In genomic region chr8:44525915-44526314, GRCm38 (mm10) we compare ENCODE assay signal across 11 mouse cellular contexts.
DNase-seq lines count a peak whose midpoint lies in the region; ATAC-seq lines count a peak whose summit lies in the region.
"Had no signal": no experiment of that assay in that cellular context is flagged by ENCODE, and none has a peak within 500 bp of the region (broad histone marks: within the 10 kb centered on the region; RNA-seq: fewer than 3 reads in every experiment).

No protein-coding gene starts in this region.

- H3K4me1 ChIP-seq in intestine, embryonic 16.5 days (ENCODE audit: control insufficient read depth, insufficient read depth, low read length), result no peaks in the 10 kb centered on the region

- H3K9ac ChIP-seq in intestine, embryonic 16.5 days (ENCODE audit: low read depth, low read length), result no peak overlapping the region
- H3K9ac ChIP-seq: embryonic facial prominence, embryonic 12.5 days had no signal

- no peaks in the 10 kb centered on the region for H3K36me3 ChIP-seq in intestine, embryonic 16.5 days (ENCODE audit: control insufficient read depth, insufficient read depth, low read length)
- H3K36me3 ChIP-seq: embryonic facial prominence, embryonic 12.5 days had no signal

- peak; percentile 24 to 65 for DNase-seq in adrenal gland, adult (ENCODE audit: inconsistent age in 2 of 2, low spot score in 1 of 2)
- DNase-seq in adrenal gland, postnatal 4 days (ENCODE audit: low spot score in 2 of 2), result no peak
- DNase-seq in testis, postnatal 10 days (ENCODE audit: low spot score), result peak; percentile 33
- DNase-seq in testis, postnatal 14 days (ENCODE audit: low spot score), result no peak
- DNase-seq in kidney, postnatal 14 days, result peak; percentile 39
- DNase-seq in gastrocnemius, postnatal 25 days, result no peak
- DNase-seq: gastrocnemius, postnatal 36 days; layer of hippocampus, adult 9-11 months had no signal

- H3K4me2 ChIP-seq in intestine, embryonic 16.5 days (ENCODE audit: low read depth, low read length), result no peak overlapping the region
- H3K4me2 ChIP-seq: embryonic facial prominence, embryonic 12.5 days had no signal

- no peak overlapping the region for H3K4me3 ChIP-seq in intestine, embryonic 16.5 days (ENCODE audit: low read length)
- H3K4me3 ChIP-seq: embryonic facial prominence, embryonic 12.5 days had no signal

- H3K27ac ChIP-seq in intestine, embryonic 16.5 days (ENCODE audit: low read length), result no peak overlapping the region
- H3K27ac ChIP-seq: embryonic facial prominence, embryonic 12.5 days had no signal

- no peak for ATAC-seq in inflammation-experienced regulatory T-cells, adult 6 months
- ATAC-seq in intestine, embryonic 16.5 days, result no peak

- H3K9me3 ChIP-seq in intestine, embryonic 16.5 days (ENCODE audit: control insufficient read depth, low read length), result no peaks in the 10 kb centered on the region
- H3K9me3 ChIP-seq: embryonic facial prominence, embryonic 12.5 days had no signal

- no peaks in the 10 kb centered on the region for H3K27me3 ChIP-seq in intestine, embryonic 16.5 days (replicated peaks; ENCODE audit: control insufficient read depth, insufficient read depth, low read length)
- H3K27me3 ChIP-seq: embryonic facial prominence, embryonic 12.5 days had no signal

Comparison
In these comparisons a context has a peak if more than half of its experiments do, and no peak if none do; other contexts are left out.
1. DNase-seq: peak in adrenal gland, adult (2 of 2), testis, postnatal 10 days (single experiment) and kidney, postnatal 14 days (single experiment); none in adrenal gland, postnatal 4 days (0 of 2), testis, postnatal 14 days (single experiment) and gastrocnemius, postnatal 25 days (single experiment).